Mouse (Mus musculus): ENCODE results near the gene Opa3.

GRCm38 (mm10) chr7:19214369-19214768 lies 13.8 kb upstream of the Opa3 start:
- TF ChIP-seq POLR2A (IDR thresholded peaks at IDR 0.05; ENCODE audit: low read depth, low read length), result no peak
- no peak for TF ChIP-seq CTCF (IDR thresholded peaks at IDR 0.05; ENCODE audit: extremely low read depth, insufficient read depth, insufficient read length, insufficient replicate concordance)

Data from spleen, adult 2 months (tissue).